Mouse (Mus musculus) embryonic facial prominence, embryonic 11.5 days (tissue): ENCODE data around the gene Mcm9. TPM values are rescaled to one million over a fixed set of nuclear protein-coding genes. Genes with fewer than 3 reads are reported as not detected.

Experiments
- ATAC-seq: fragments of 200-750 bp; cut with Nextera tagmentation; replicated peaks from 2 replicates; pipeline ENCODE4 v1.8.0; 2017; ENCODE audit warnings: low read depth; ENCODE audit not compliant: insufficient number of reproducible peaks, low FRiP score, low TSS enrichment
- DNase-seq: peaks from one replicate; pipeline ENCODE4 v3.0.0-alpha.2; 2015; ENCODE audit warnings: low spot score
- H3K27ac ChIP-seq: fragments of 300-500 bp; sonication (generic); replicated peaks from 2 replicates; pipeline ENCODE4 v1.5.1; 2014; ENCODE audit warnings: mild to moderate bottlenecking, low read depth, low read length, control low read depth
- H3K27me3 ChIP-seq: fragments of 300-500 bp; sonication (generic); 2 replicates; pipeline ENCODE4 v1.6.1; 2014; ENCODE audit warnings: mild to moderate bottlenecking, low read length, moderate library complexity, mixed read lengths; ENCODE audit not compliant: control insufficient read depth, insufficient read depth
- H3K36me3 ChIP-seq: fragments of 300-500 bp; sonication (generic); replicated peaks from 2 replicates; pipeline ENCODE4 v1.6.1; 2014; ENCODE audit warnings: low read depth, mild to moderate bottlenecking, low read length, moderate library complexity, mixed read lengths; ENCODE audit not compliant: control insufficient read depth, insufficient read depth
- H3K4me1 ChIP-seq: fragments of 300-500 bp; sonication (generic); 2 replicates; pipeline ENCODE4 v1.6.1; 2014; ENCODE audit warnings: low read length, mixed read lengths; ENCODE audit not compliant: control insufficient read depth, insufficient read depth
- H3K4me2 ChIP-seq: fragments of 300-500 bp; sonication (generic); 2 replicates; pipeline ENCODE4 v1.6.1; 2014; ENCODE audit warnings: low read depth, mild to moderate bottlenecking, control low read depth, low read length, moderate library complexity
- H3K4me3 ChIP-seq: fragments of 300-500 bp; sonication (generic); 2 replicates; pipeline ENCODE4 v1.5.1; 2014; ENCODE audit warnings: low read depth, low read length, control low read depth
- H3K9ac ChIP-seq: fragments of 300-500 bp; sonication (generic); replicated peaks from 2 replicates; pipeline ENCODE4 v1.6.1; 2014; ENCODE audit warnings: mild to moderate bottlenecking, control low read depth, low read length
- H3K9me3 ChIP-seq: fragments of 300-500 bp; sonication (generic); replicated peaks from 2 replicates; pipeline ENCODE4 v1.6.1; 2016; ENCODE audit warnings: mild to moderate bottlenecking, low read length, inconsistent platforms, mixed read lengths; ENCODE audit not compliant: control insufficient read depth
- WGBS: fragments of 180-500 bp; shearing (Covaris S2); extraction: QIAGEN DNeasy Blood & Tissue Kit; methylation state at CpG from one replicate; pipeline ENCODE4 v1.1.7; 2014; 5-methylcytosine and 5-hydroxymethylcytosine counted together
- polyA plus RNA-seq: library from polyadenylated mRNA; unstranded; fragments of >200 nt; fragmentation: Nextera tagmentation; extraction: Ambion mirVana; gene quantifications from 2 replicates; pipeline ENCODE4 v1.2.1, GENCODE M21; 2014

The Mcm9 gene
- polyA plus RNA-seq, 1 experiment from 2014 or later, result 18.2 TPM

DNA sequence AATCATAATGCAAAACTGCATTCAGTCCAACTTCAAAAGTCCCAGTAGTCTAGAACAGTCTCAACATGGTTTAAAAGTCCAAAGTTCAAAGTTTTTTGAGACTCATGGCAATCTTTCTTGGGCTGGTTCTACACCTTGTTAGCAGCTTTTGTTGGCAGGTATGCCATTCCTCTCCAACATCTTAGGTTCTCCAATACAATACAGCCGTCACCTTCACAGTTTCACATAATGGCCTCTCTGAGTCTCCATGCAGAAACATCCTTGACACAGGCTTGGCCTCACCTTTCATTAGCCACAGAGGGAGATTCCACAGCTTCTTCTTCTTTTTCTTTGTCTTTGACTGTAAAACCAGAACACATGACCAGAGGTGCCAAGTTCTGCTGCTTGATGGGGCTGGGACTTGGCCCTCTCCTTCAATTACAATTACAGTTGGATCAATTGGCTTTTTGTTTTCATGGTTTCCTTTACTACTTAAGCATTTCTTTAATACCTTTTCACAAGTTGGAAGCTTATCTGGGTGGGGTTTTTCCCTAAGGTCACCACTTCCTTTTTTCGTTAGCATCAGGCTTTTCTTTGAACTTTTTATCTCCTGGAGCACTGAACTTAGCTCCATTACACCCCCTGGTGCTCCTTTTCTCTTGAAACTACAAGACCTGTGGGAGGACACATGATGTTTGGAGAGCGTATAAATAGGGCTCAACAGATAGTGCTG is 104.8 kb downstream of the Mcm9 start:
- Histone ChIP-seq H3K4me1 (no peaks in the 10 kb centered on the region), H3K9me3 (no peaks in the 10 kb centered on the region), H3K4me2 (no peak overlapping the region), H3K27ac (no peak overlapping the region), H3K9ac (no peak overlapping the region), H3K27me3 (no peaks in the 10 kb centered on the region), H3K4me3 (no peak overlapping the region), H3K36me3 (no peaks in the 10 kb centered on the region)
- ATAC-seq (no peak), DNase-seq (no peak)
- 73% methylated on average over 3 of the region's 3 CpGs for WGBS

DNA sequence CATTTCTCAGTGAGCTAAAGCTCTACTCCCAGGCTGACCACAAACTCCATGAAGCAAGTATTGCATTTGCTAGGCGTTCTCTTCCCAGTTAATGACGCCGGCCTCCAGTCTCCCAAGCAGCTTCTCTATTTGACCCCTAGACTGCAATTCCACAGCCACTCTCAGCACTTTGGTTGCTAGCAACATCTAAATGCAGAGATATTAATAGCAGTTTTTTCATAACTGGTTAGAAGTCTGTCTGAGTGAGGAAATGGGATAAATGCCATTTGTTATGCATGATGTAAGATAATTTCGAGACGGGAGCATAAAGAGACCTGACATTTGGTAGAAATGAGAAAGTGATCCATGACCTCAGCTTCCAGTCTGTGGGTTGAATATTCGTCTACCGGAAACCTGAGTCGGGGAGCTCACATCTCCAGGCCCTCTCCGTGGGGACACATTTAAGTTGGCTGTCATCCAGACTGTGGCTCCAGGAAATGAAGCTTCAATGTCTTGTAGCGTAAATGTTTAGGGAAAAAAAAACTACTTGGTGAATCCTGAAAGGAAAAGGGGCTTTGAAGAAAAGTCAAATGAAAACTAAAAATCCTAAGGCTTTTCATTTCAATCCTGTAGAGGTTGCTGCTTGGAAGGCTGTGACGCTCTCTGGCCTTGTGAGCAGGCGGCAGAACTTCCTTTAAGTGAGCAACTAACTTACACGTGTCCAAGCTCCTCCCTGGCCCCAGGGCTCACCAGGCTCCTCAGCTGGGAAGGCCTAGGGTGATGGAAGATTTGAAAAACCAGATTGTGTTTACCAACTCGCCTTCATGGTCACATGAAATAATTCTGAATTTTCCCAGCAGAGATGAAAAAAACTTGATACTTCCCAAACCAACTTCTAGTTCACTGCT is 110.9 kb downstream of the Mcm9 start:
- no peak overlapping the region for H3K4me2 ChIP-seq
- DNase-seq (peak; percentile 35), ATAC-seq (no peak)
- no peaks in the 10 kb centered on the region for H3K27me3 ChIP-seq
- peaks cover 2% of the 10 kb centered on the region; the same call in 1 of the 2 replicates for H3K4me1 ChIP-seq
- no peaks in the 10 kb centered on the region for H3K9me3 ChIP-seq
- no peak overlapping the region for H3K4me3 ChIP-seq
- H3K27ac ChIP-seq, result peak overlapping the region; percentile 0; the same call in 1 of the 2 replicates
- H3K9ac ChIP-seq, result no peak overlapping the region
- WGBS, result 51% methylated on average over 14 of the region's 14 CpGs
- H3K36me3 ChIP-seq, result no peaks in the 10 kb centered on the region

DNA sequence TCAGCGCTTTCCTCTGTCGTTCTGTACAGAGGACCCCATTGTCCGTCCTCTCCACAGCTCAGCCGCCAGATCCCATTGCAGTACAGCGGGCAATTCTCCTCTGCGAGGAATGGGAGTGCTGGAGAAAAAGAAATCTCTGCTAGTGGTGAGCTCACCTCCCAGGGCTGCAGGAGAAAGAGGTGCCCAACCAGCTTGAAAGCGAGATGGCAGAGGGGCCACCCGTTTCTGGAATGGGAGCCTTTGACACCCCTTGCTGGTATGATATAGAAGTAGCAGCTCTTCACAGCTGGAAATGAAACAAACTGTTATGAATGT is 111.7 kb downstream of the Mcm9 start:
- Histone ChIP-seq H3K9me3 (no peaks in the 10 kb centered on the region), H3K4me1 (peaks cover 2% of the 10 kb centered on the region; the same call in 1 of the 2 replicates), H3K27me3 (no peaks in the 10 kb centered on the region), H3K4me2 (no peak overlapping the region; the same call in 1 of the 2 replicates), H3K9ac (no peak overlapping the region), H3K36me3 (no peaks in the 10 kb centered on the region), H3K27ac (peak overlapping the region; percentile 0; the same call in 1 of the 2 replicates), H3K4me3 (no peak overlapping the region)
- no peak for DNase-seq
- ATAC-seq, result 0 out of 2 replicates have a peak, but pooled peaks have one; percentile 42
- WGBS, result 17% methylated on average over 8 of the region's 8 CpGs

DNA sequence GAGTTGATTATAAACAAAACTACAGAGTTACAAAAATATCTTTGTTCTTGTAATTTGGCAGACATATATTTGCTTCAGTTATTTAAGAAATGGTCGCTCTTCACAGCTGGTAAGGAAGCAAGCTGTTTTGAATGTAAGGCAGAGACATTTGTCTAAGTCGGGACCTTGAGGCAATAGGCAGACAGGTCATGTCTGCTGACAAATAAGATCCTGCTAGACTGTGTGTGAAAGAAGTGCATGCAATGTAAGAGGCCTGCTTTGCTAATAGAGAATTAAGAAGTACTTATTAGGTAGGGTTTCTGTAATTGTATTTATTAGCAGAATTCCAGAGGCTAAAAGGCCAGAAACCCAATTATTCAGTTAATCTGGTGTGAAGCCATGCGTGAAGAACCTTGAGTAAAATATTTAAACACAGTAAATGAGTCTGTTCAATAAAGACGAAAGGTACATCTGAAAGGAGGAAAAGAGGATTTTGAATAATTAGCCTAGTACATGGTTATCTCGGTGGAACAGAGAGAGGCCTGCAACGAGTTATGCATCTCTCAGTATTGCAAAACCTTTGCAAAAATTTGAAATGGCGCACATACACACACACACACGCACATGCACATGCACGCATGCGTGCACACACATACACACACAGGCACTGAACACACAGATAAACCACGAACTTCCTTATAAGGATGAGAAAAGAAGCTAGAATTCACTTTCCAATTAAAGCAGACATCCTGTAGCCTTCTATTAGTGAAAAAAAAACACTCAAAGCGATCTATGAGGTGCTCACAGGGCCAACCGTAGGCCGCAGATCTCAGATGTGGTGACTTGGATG is 112.3 kb downstream of the Mcm9 start:
- WGBS, result 58% methylated on average over 14 of the region's 14 CpGs
- Histone ChIP-seq H3K4me3 (no peak overlapping the region), H3K9me3 (no peaks in the 10 kb centered on the region), H3K27ac (peak overlapping the region; percentile 0; the same call in 1 of the 2 replicates), H3K27me3 (no peaks in the 10 kb centered on the region), H3K9ac (no peak overlapping the region), H3K4me1 (peaks cover 2% of the 10 kb centered on the region; the same call in 1 of the 2 replicates), H3K36me3 (no peaks in the 10 kb centered on the region), H3K4me2 (no peak overlapping the region)
- peak; percentile 11 for DNase-seq
- no peak for ATAC-seq

DNA sequence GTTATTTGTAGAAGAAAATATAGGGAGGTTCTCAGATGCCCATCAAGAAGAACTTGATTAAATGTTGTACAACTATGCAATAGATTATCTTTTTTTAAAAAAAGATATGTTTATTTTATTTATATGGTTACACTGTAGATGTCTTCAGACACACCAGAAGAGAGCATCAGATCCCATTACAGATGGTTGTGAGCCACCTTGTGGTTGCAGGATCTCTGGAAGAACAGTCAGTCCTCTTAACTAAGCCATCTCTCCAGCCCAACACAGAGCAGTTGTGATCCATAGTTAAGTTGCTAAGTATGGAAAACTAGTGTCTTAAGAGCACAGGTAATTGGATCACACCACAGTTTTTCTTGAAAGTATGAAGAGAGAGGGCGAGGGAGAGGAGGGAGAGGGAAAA is 117.7 kb downstream of the Mcm9 start:
- WGBS, result no CpG with 5 or more reads among the region's 1 CpGs
- Histone ChIP-seq H3K4me2 (no peak overlapping the region), H3K36me3 (no peaks in the 10 kb centered on the region), H3K9ac (no peak overlapping the region), H3K27me3 (no peaks in the 10 kb centered on the region), H3K4me1 (no peaks in the 10 kb centered on the region), H3K9me3 (no peaks in the 10 kb centered on the region), H3K27ac (no peak overlapping the region), H3K4me3 (no peak overlapping the region)
- no peak for DNase-seq
- ATAC-seq, result no peak

DNA sequence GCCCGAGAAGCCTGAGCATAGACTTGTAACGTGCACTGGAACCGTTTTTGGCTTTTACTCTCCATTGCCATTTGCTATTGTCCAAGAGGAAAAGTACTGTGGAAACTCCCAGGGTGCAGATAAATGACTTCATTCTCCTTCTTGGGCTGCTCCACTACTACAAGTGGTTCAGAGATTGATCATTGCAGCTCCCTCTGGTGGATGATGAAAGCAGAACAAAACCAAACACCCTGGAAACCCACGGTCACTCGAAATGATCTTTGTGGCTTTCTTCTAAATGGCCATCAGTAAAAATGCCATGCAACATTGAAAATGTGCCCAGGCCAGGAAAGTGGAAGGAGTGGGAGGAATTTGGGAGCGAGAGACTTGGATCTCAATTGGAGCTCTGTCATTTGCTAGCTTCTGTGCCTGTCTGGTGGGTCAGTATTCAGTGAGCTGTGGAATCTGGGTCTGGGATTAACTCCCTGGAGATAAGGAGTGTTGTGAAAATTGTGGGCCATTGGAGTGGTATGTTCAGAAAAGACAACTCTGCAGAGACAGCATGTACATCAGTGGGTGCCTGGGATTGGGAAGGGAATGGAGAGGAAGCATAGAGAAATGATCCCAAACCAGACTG is 121.0 kb downstream of the Mcm9 start:
- H3K36me3 ChIP-seq, result no peaks in the 10 kb centered on the region
- ATAC-seq (no peak; the same call in 1 of the 2 replicates), DNase-seq (peak; percentile 78)
- H3K27ac ChIP-seq, result no peak overlapping the region
- H3K9me3 ChIP-seq, result no peaks in the 10 kb centered on the region
- no peak overlapping the region for H3K4me3 ChIP-seq
- no peaks in the 10 kb centered on the region for H3K27me3 ChIP-seq
- H3K4me2 ChIP-seq, result no peak overlapping the region
- 33% methylated on average over 6 of the region's 6 CpGs for WGBS
- H3K4me1 ChIP-seq, result no peaks in the 10 kb centered on the region
- no peak overlapping the region for H3K9ac ChIP-seq

DNA sequence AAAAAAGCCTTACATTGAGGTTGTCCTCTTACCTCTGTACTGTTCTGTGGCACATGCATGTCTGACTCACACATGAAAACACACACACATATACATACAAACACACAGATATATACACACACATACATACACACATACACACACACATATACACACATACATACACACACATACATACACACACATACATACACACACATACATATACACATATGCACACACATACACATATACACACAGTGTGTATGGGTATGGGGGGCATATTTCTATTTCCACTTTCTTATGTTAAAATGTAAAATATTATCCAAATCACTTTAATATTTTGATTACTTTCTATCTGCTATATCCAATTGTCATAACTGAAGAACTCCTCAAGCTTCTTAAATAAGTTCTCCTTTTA is 121.6 kb downstream of the Mcm9 start:
- Histone ChIP-seq H3K9me3 (no peaks in the 10 kb centered on the region), H3K27me3 (no peaks in the 10 kb centered on the region), H3K36me3 (no peaks in the 10 kb centered on the region), H3K4me3 (no peak overlapping the region), H3K9ac (no peak overlapping the region), H3K27ac (no peak overlapping the region), H3K4me1 (no peaks in the 10 kb centered on the region), H3K4me2 (no peak overlapping the region)
- ATAC-seq, result no peak
- no peak for DNase-seq
